Comparison of ENCODE assay signal across 8 mouse cellular contexts in the genomic region with DNA sequence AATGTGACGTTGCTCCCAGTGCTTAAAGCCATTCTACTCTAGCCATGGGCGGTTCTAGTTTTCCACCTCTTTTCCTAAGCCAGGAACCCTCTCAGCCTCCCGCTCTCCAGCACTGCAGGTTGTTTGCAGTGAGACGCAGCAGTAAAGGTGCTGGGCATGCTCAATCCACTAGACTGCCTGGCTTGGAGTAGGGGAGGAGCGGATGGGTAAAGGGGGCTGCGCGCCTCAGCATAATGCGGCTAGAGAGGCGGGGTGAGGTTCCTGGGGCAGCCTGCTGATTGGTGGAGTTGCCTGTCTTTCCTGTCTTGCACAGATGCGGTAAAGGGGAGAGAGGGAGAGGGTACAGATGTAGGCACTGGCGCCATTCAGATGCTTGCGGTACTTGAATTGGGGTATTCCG. TPM values are rescaled to one million over a fixed set of nuclear protein-coding genes. Genes with fewer than 3 reads are reported as not detected.
DNase-seq lines count a peak whose midpoint lies in the region; ATAC-seq lines count a peak whose summit lies in the region.

No protein-coding gene starts in this region.

- peak overlapping the region; percentile 75 for H3K4me3 ChIP-seq in hindbrain, embryonic 13.5 days
- peak overlapping the region; percentile 79 for H3K4me3 ChIP-seq in lung, embryonic 16.5 days (ENCODE audit: low read length)

- H3K4me1 ChIP-seq in hindbrain, embryonic 13.5 days (replicated peaks): peaks cover 39% of the 10 kb centered on the region
- peaks cover 29% of the 10 kb centered on the region for H3K4me1 ChIP-seq in lung, embryonic 16.5 days (replicated peaks; ENCODE audit: control insufficient read depth, insufficient read depth, low read length)

- ATAC-seq in hindbrain, embryonic 13.5 days (ENCODE audit: low FRiP score): peak; percentile 79
- peak; percentile 29 for ATAC-seq in lung, embryonic 16.5 days (ENCODE audit: low read depth)

- H3K36me3 ChIP-seq in hindbrain, embryonic 13.5 days: peaks cover 11% of the 10 kb centered on the region
- H3K36me3 ChIP-seq in lung, embryonic 16.5 days (ENCODE audit: control insufficient read depth, insufficient read depth, low read length): no peaks in the 10 kb centered on the region

- peak overlapping the region; percentile 98 for H3K27ac ChIP-seq in hindbrain, embryonic 13.5 days
- H3K27ac ChIP-seq in lung, embryonic 16.5 days (ENCODE audit: low read length): peak overlapping the region; percentile 99

- peak overlapping the region; percentile 67 for H3K4me2 ChIP-seq in hindbrain, embryonic 13.5 days
- peak overlapping the region; percentile 90 for H3K4me2 ChIP-seq in lung, embryonic 16.5 days (ENCODE audit: low read depth, low read length)

- DNase-seq in adrenal gland, adult (ENCODE audit: inconsistent age in 2 of 2, low spot score in 1 of 2): peak; percentile 51 to 73
- peak; percentile 75 for DNase-seq in cerebellum, postnatal 36 days
- peak; percentile 41 for DNase-seq in gastrocnemius, adult 18-20 months (ENCODE audit: low spot score)
- peak; percentile 67 to 74 for DNase-seq in layer of hippocampus, postnatal 14 days (ENCODE audit: low spot score in 2 of 2)
- peak; percentile 79 to 82 for DNase-seq in right cerebral cortex, adult 2 months (ENCODE audit: low spot score in 2 of 2)
- no peak for DNase-seq in spleen, adult 12 weeks (ENCODE audit: low spot score)

- WGBS in hindbrain, embryonic 13.5 days: under 1% methylated on average over 13 of the region's 13 CpGs
- under 1% methylated on average over 12 of the region's 13 CpGs for whole genome bisulfite sequencing in lung, embryonic 16.5 days

- no peaks in the 10 kb centered on the region for H3K27me3 ChIP-seq in hindbrain, embryonic 13.5 days
- H3K27me3 ChIP-seq in lung, embryonic 16.5 days (ENCODE audit: control insufficient read depth, insufficient read depth, low read depth, low read length): peaks cover 3% of the 10 kb centered on the region

- H3K9ac ChIP-seq in hindbrain, embryonic 13.5 days: peak overlapping the region; percentile 91
- H3K9ac ChIP-seq in lung, embryonic 16.5 days (ENCODE audit: low read length): peak overlapping the region; percentile 84

- no peaks in the 10 kb centered on the region for H3K9me3 ChIP-seq in hindbrain, embryonic 13.5 days
- no peaks in the 10 kb centered on the region for H3K9me3 ChIP-seq in lung, embryonic 16.5 days (ENCODE audit: control insufficient read depth, low read length)

RNA-seq across cellular contexts. Expression of a gene that starts 1.6 kb away (rescaled TPM):
- 10 to 100 TPM; 38.6 to 43.9 TPM for total RNA-seq in gastrocnemius, adult 18-20 months (2021)
- 8.5 and 8.7 TPM in 2 replicates for polyA plus RNA-seq in hindbrain, embryonic 13.5 days (2015; fragmentation: Nextera tagmentation; extraction: Ambion mirVana)
- total RNA-seq in layer of hippocampus, postnatal 14 days (2021): 10 to 100 TPM; 25.8 to 29.5 TPM
- 10.2 and 11.9 TPM in 2 replicates for polyA plus RNA-seq in lung, embryonic 16.5 days (2015; fragmentation: Nextera tagmentation; extraction: Ambion mirVana)

RNA-seq across cellular contexts. Expression of a gene that starts 23.5 kb away (rescaled TPM):
- 1 to 10 TPM; 7.4 to 8.4 TPM for total RNA-seq in gastrocnemius, adult 18-20 months (2021)
- polyA plus RNA-seq in hindbrain, embryonic 13.5 days (2015; fragmentation: Nextera tagmentation; extraction: Ambion mirVana): 4.3 and 5.4 TPM in 2 replicates
- 1 to 10 TPM; 6.6 to 7.5 TPM for total RNA-seq in layer of hippocampus, postnatal 14 days (2021)
- polyA plus RNA-seq in lung, embryonic 16.5 days (2015; fragmentation: Nextera tagmentation; extraction: Ambion mirVana): 12.4 and 12.5 TPM in 2 replicates

RNA-seq across cellular contexts. Expression of a gene that starts 59.9 kb away (rescaled TPM):
- not detected for total RNA-seq in gastrocnemius, adult 18-20 months (2021)
- polyA plus RNA-seq in hindbrain, embryonic 13.5 days (2015; fragmentation: Nextera tagmentation; extraction: Ambion mirVana): 23.5 and 25.6 TPM in 2 replicates
- total RNA-seq in layer of hippocampus, postnatal 14 days (2021): not detected
- 32.1 and 33.9 TPM in 2 replicates for polyA plus RNA-seq in lung, embryonic 16.5 days (2015; fragmentation: Nextera tagmentation; extraction: Ambion mirVana)
